Mouse (Mus musculus) forebrain, embryonic 10.5 days (tissue): ENCODE results near the gene Abtb2. TPM values are rescaled to one million over a fixed set of nuclear protein-coding genes. Genes with fewer than 3 reads are reported as not detected.

Experiments
- DNase-seq: peaks from one replicate; pipeline ENCODE4 v3.0.0-alpha.2; 2017; ENCODE audit warnings: low spot score; ENCODE audit errors: extremely low spot score
- H3K27ac ChIP-seq: fragments of 300-500 bp; sonication (generic); 2 replicates; pipeline ENCODE4 v1.5.1; 2016; ENCODE audit warnings: mild to moderate bottlenecking
- H3K27me3 ChIP-seq: fragments of 300-500 bp; sonication (generic); 2 replicates; pipeline ENCODE4 v1.6.1; 2016; ENCODE audit warnings: mild to moderate bottlenecking; ENCODE audit not compliant: poor library complexity, severe bottlenecking
- H3K36me3 ChIP-seq: fragments of 300-500 bp; sonication (generic); replicated peaks from 2 replicates; pipeline ENCODE4 v1.6.1; 2016; ENCODE audit warnings: mild to moderate bottlenecking, moderate library complexity
- H3K4me1 ChIP-seq: fragments of 300-500 bp; sonication (generic); 2 replicates; pipeline ENCODE4 v1.6.1; 2016
- H3K4me3 ChIP-seq: fragments of 300-500 bp; sonication (generic); 2 replicates; pipeline ENCODE4 v1.5.1; 2016; ENCODE audit warnings: mild to moderate bottlenecking, moderate library complexity
- H3K9me3 ChIP-seq: fragments of 300-500 bp; sonication (generic); 2 replicates; pipeline ENCODE4 v1.6.1; 2016; ENCODE audit warnings: mild to moderate bottlenecking, moderate library complexity
- WGBS: fragments of 180-500 bp; shearing (Covaris S2); methylation state at CpG from one replicate; pipeline ENCODE4 v1.1.7; 2016; 5-methylcytosine and 5-hydroxymethylcytosine counted together
- polyA plus RNA-seq: library from polyadenylated mRNA; unstranded; fragments of >200 nt; fragmentation: Nextera tagmentation; extraction: Ambion mirVana; gene quantifications from 2 replicates; pipeline ENCODE4 v1.2.1, GENCODE M21; 2016

Abtb2 gene
- polyA plus RNA-seq, 1 experiment from 2014 or later: 11.5 TPM

- peaks cover 82% of the 10 kb centered on the region for H3K36me3 ChIP-seq
Observed at GRCm38 (mm10) chr2:103714412-103714811, 148.3 kb downstream of the Abtb2 start.

GRCm38 (mm10) chr2:103718594-103719291 lies 152.6 kb downstream of the Abtb2 start:
- Histone ChIP-seq H3K4me1 (no peaks in the 10 kb centered on the region), H3K9me3 (no peaks in the 10 kb centered on the region), H3K4me3 (no peak overlapping the region), H3K27ac (no peak overlapping the region), H3K36me3 (peaks cover 83% of the 10 kb centered on the region), H3K27me3 (no peaks in the 10 kb centered on the region)
- WGBS: 66% methylated on average over 8 of the region's 8 CpGs
- DNase-seq: peak; percentile 67

More at GRCm38 (mm10) chr2:103714412-103714811, 148.3 kb downstream of the Abtb2 start:
- Histone ChIP-seq H3K27me3 (no peaks in the 10 kb centered on the region), H3K4me3 (no peak overlapping the region), H3K9me3 (no peaks in the 10 kb centered on the region), H3K4me1 (no peaks in the 10 kb centered on the region), H3K27ac (no peak overlapping the region)
- 73% methylated on average over 4 of the region's 4 CpGs for WGBS
- no peak for DNase-seq

- Histone ChIP-seq H3K27me3 (no peaks in the 10 kb centered on the region), H3K4me3 (no peak overlapping the region), H3K4me1 (no peaks in the 10 kb centered on the region), H3K9me3 (no peaks in the 10 kb centered on the region), H3K27ac (no peak overlapping the region), H3K36me3 (peaks cover 85% of the 10 kb centered on the region)
- 96% methylated on average over 7 of the region's 7 CpGs for WGBS
- no peak for DNase-seq
Observed at GRCm38 (mm10) chr2:103719292-103719646, 153.2 kb downstream of the Abtb2 start.

GRCm38 (mm10) chr2:103724521-103724920 lies 158.4 kb downstream of the Abtb2 start:
- H3K27ac ChIP-seq: no peak overlapping the region
- WGBS: 91% methylated on average over 2 of the region's 2 CpGs

GRCm38 (mm10) chr2:103728027-103728540 lies 162.0 kb downstream of the Abtb2 start:
- no peaks in the 10 kb centered on the region for H3K27me3 ChIP-seq
- H3K9me3 ChIP-seq: no peaks in the 10 kb centered on the region
- no peak overlapping the region for H3K4me3 ChIP-seq
- 92% methylated on average over 12 of the region's 12 CpGs for WGBS
- H3K36me3 ChIP-seq: peaks cover 97% of the 10 kb centered on the region
- DNase-seq: no peak
- H3K27ac ChIP-seq: no peak overlapping the region
- H3K4me1 ChIP-seq: no peaks in the 10 kb centered on the region

More at GRCm38 (mm10) chr2:103724521-103724920, 158.4 kb downstream of the Abtb2 start:
- Histone ChIP-seq H3K9me3 (no peaks in the 10 kb centered on the region), H3K4me1 (no peaks in the 10 kb centered on the region), H3K36me3 (peaks cover 96% of the 10 kb centered on the region), H3K27me3 (no peaks in the 10 kb centered on the region), H3K4me3 (no peak overlapping the region)
- no peak for DNase-seq

GRCm38 (mm10) chr2:103730999-103731398 lies 164.9 kb downstream of the Abtb2 start:
- no peaks in the 10 kb centered on the region for H3K9me3 ChIP-seq
- H3K27me3 ChIP-seq: no peaks in the 10 kb centered on the region
- 90% methylated on average over 8 of the region's 8 CpGs for WGBS
- H3K4me3 ChIP-seq: no peak overlapping the region
- H3K27ac ChIP-seq: no peak overlapping the region
- H3K4me1 ChIP-seq: no peaks in the 10 kb centered on the region
- peaks cover 97% of the 10 kb centered on the region for H3K36me3 ChIP-seq
- DNase-seq: no peak

- Histone ChIP-seq H3K36me3 (peaks cover 97% of the 10 kb centered on the region), H3K4me3 (no peak overlapping the region), H3K4me1 (no peaks in the 10 kb centered on the region), H3K9me3 (no peaks in the 10 kb centered on the region), H3K27ac (no peak overlapping the region), H3K27me3 (no peaks in the 10 kb centered on the region)
- WGBS: 93% methylated on average over 6 of the region's 6 CpGs
- DNase-seq: no peak
Observed at GRCm38 (mm10) chr2:103731423-103731822, 165.3 kb downstream of the Abtb2 start.

- Histone ChIP-seq H3K9me3 (no peaks in the 10 kb centered on the region), H3K27ac (no peak overlapping the region), H3K27me3 (no peaks in the 10 kb centered on the region), H3K36me3 (peaks cover 89% of the 10 kb centered on the region), H3K4me3 (no peak overlapping the region), H3K4me1 (no peaks in the 10 kb centered on the region)
- DNase-seq: no peak
- 96% methylated on average over 6 of the region's 6 CpGs for WGBS
Observed at GRCm38 (mm10) chr2:103742821-103743220, 176.7 kb downstream of the Abtb2 start.

GRCm38 (mm10) chr2:103743536-103743935 lies 177.4 kb downstream of the Abtb2 start:
- Histone ChIP-seq H3K4me3 (no peak overlapping the region), H3K4me1 (no peaks in the 10 kb centered on the region), H3K27me3 (no peaks in the 10 kb centered on the region), H3K27ac (no peak overlapping the region), H3K36me3 (peaks cover 94% of the 10 kb centered on the region), H3K9me3 (no peaks in the 10 kb centered on the region)
- no peak for DNase-seq
- 96% methylated on average over 2 of the region's 2 CpGs for WGBS

GRCm38 (mm10) chr2:103743988-103744387 lies 177.9 kb downstream of the Abtb2 start:
- WGBS: 86% methylated on average over 7 of the region's 7 CpGs
- Histone ChIP-seq H3K4me1 (no peaks in the 10 kb centered on the region), H3K36me3 (peaks cover 94% of the 10 kb centered on the region), H3K27me3 (no peaks in the 10 kb centered on the region), H3K9me3 (no peaks in the 10 kb centered on the region), H3K4me3 (no peak overlapping the region), H3K27ac (no peak overlapping the region)
- DNase-seq: peak; percentile 66

GRCm38 (mm10) chr2:103745481-103745880 lies 179.4 kb downstream of the Abtb2 start:
- peaks cover 94% of the 10 kb centered on the region for H3K36me3 ChIP-seq

GRCm38 (mm10) chr2:103746096-103746495 lies 180.0 kb downstream of the Abtb2 start:
- no peaks in the 10 kb centered on the region for H3K27me3 ChIP-seq
- no peaks in the 10 kb centered on the region for H3K4me1 ChIP-seq
- no peak overlapping the region for H3K27ac ChIP-seq
- no peak for DNase-seq
- WGBS: 88% methylated on average over 2 of the region's 2 CpGs
- no peak overlapping the region for H3K4me3 ChIP-seq
- no peaks in the 10 kb centered on the region for H3K9me3 ChIP-seq
- H3K36me3 ChIP-seq: peaks cover 94% of the 10 kb centered on the region

More at GRCm38 (mm10) chr2:103745481-103745880, 179.4 kb downstream of the Abtb2 start:
- H3K9me3 ChIP-seq: no peaks in the 10 kb centered on the region
- no peak overlapping the region for H3K4me3 ChIP-seq
- no peak for DNase-seq
- no peaks in the 10 kb centered on the region for H3K4me1 ChIP-seq
- no peak overlapping the region for H3K27ac ChIP-seq
- no peaks in the 10 kb centered on the region for H3K27me3 ChIP-seq
- 89% methylated on average over 5 of the region's 5 CpGs for WGBS

GRCm38 (mm10) chr2:103746761-103747160 lies 180.7 kb downstream of the Abtb2 start:
- WGBS: 91% methylated on average over 2 of the region's 2 CpGs
- Histone ChIP-seq H3K4me1 (no peaks in the 10 kb centered on the region), H3K36me3 (peaks cover 94% of the 10 kb centered on the region), H3K27ac (no peak overlapping the region), H3K4me3 (no peak overlapping the region), H3K9me3 (no peaks in the 10 kb centered on the region), H3K27me3 (no peaks in the 10 kb centered on the region)
- no peak for DNase-seq
